Comparison of ENCODE assay signal across 32 mouse cellular contexts in genomic region chr2:152625256-152625655, GRCm38 (mm10). TPM values are rescaled to one million over a fixed set of nuclear protein-coding genes. Genes with fewer than 3 reads are reported as not detected.
DNase-seq lines count a peak whose midpoint lies in the region; ATAC-seq lines count a peak whose summit lies in the region.
"Had no signal": no experiment of that assay in that cellular context is flagged by ENCODE, and none has a peak within 500 bp of the region (broad histone marks: within the 10 kb centered on the region; RNA-seq: fewer than 3 reads in every experiment).

No protein-coding gene starts in this region.

- no peaks in the 10 kb centered on the region for H3K36me3 ChIP-seq in midbrain, embryonic 11.5 days (ENCODE audit: control insufficient read depth, insufficient read depth, low read length)
- H3K36me3 ChIP-seq in midbrain, embryonic 10.5 days = no peaks in the 10 kb centered on the region
- H3K36me3 ChIP-seq in forebrain, embryonic 13.5 days (ENCODE audit: poor library complexity, severe bottlenecking) = no peaks in the 10 kb centered on the region
- H3K36me3 ChIP-seq in hindbrain, embryonic 13.5 days = no peaks in the 10 kb centered on the region
- no peaks in the 10 kb centered on the region for H3K36me3 ChIP-seq in midbrain, embryonic 16.5 days (ENCODE audit: control insufficient read depth, insufficient read depth, low read length)
- H3K36me3 ChIP-seq: embryonic facial prominence, embryonic 10.5 days; intestine, embryonic 15.5 days; liver, embryonic 13.5 days; lung, embryonic 15.5 days; neural tube, embryonic 12.5 days; stomach, embryonic 15.5 days had no signal

- H3K9ac ChIP-seq in midbrain, embryonic 11.5 days (ENCODE audit: low read length) = no peak overlapping the region; the same call in 1 of the 2 replicates
- no peak overlapping the region for H3K9ac ChIP-seq in forebrain, embryonic 13.5 days
- no peak overlapping the region for H3K9ac ChIP-seq in hindbrain, embryonic 13.5 days
- H3K9ac ChIP-seq in midbrain, embryonic 16.5 days (ENCODE audit: low read depth, low read length) = no peak overlapping the region
- H3K9ac ChIP-seq: intestine, embryonic 15.5 days; liver, embryonic 13.5 days; lung, embryonic 15.5 days; neural tube, embryonic 12.5 days; stomach, embryonic 15.5 days had no signal

- intact Hi-C loops in heart, postnatal 14 days (cut with DNase I) = no loop called here

- no peak overlapping the region for H3K4me3 ChIP-seq in midbrain, embryonic 11.5 days (ENCODE audit: low read depth, low read length)
- no peak overlapping the region for H3K4me3 ChIP-seq in midbrain, embryonic 10.5 days
- H3K4me3 ChIP-seq in forebrain, embryonic 13.5 days = no peak overlapping the region
- no peak overlapping the region for H3K4me3 ChIP-seq in hindbrain, embryonic 13.5 days
- no peak overlapping the region for H3K4me3 ChIP-seq in midbrain, embryonic 16.5 days (ENCODE audit: low read depth, low read length)
- H3K4me3 ChIP-seq: embryonic facial prominence, embryonic 10.5 days; heart, adult 2 months; intestine, embryonic 15.5 days; left cerebral cortex, adult 2 months; liver, embryonic 13.5 days; lung, embryonic 15.5 days; neural tube, embryonic 12.5 days; stomach, embryonic 15.5 days had no signal

- no peak overlapping the region for H3K4me2 ChIP-seq in midbrain, embryonic 11.5 days
- H3K4me2 ChIP-seq in forebrain, embryonic 13.5 days = no peak overlapping the region
- H3K4me2 ChIP-seq in hindbrain, embryonic 13.5 days = no peak overlapping the region
- no peak overlapping the region for H3K4me2 ChIP-seq in midbrain, embryonic 16.5 days (ENCODE audit: low read length)
- H3K4me2 ChIP-seq: intestine, embryonic 15.5 days; liver, embryonic 13.5 days; lung, embryonic 15.5 days; neural tube, embryonic 12.5 days; stomach, embryonic 15.5 days had no signal

- no peaks in the 10 kb centered on the region for H3K9me3 ChIP-seq in midbrain, embryonic 11.5 days (ENCODE audit: control insufficient read depth, low read length)
- H3K9me3 ChIP-seq in midbrain, embryonic 10.5 days (replicated peaks) = no peaks in the 10 kb centered on the region
- no peaks in the 10 kb centered on the region for H3K9me3 ChIP-seq in forebrain, embryonic 13.5 days (replicated peaks)
- H3K9me3 ChIP-seq in hindbrain, embryonic 13.5 days = no peaks in the 10 kb centered on the region
- no peaks in the 10 kb centered on the region for H3K9me3 ChIP-seq in midbrain, embryonic 16.5 days (replicated peaks; ENCODE audit: control insufficient read depth, low read length, poor library complexity, severe bottlenecking)
- H3K9me3 ChIP-seq: embryonic facial prominence, embryonic 10.5 days; intestine, embryonic 15.5 days; liver, embryonic 13.5 days; lung, embryonic 15.5 days; neural tube, embryonic 12.5 days; stomach, embryonic 15.5 days had no signal

- peaks cover 31% of the 10 kb centered on the region for H3K27me3 ChIP-seq in midbrain, embryonic 11.5 days (ENCODE audit: control insufficient read depth, insufficient read depth, low read length)
- peaks cover 66% of the 10 kb centered on the region for H3K27me3 ChIP-seq in midbrain, embryonic 10.5 days (ENCODE audit: low read depth, poor library complexity, severe bottlenecking)
- peaks cover 50% of the 10 kb centered on the region for H3K27me3 ChIP-seq in forebrain, embryonic 13.5 days
- peaks cover 57% of the 10 kb centered on the region for H3K27me3 ChIP-seq in hindbrain, embryonic 13.5 days
- H3K27me3 ChIP-seq in midbrain, embryonic 16.5 days (ENCODE audit: control insufficient read depth, insufficient read depth, low read depth, low read length) = peaks cover 22% of the 10 kb centered on the region

- 5% methylated on average over 1 of the region's 1 CpGs for WGBS in midbrain, embryonic 11.5 days
- WGBS in midbrain, embryonic 10.5 days = 14% methylated on average over 1 of the region's 1 CpGs
- WGBS in forebrain, embryonic 13.5 days = 0% methylated on average over 1 of the region's 1 CpGs
- 4% methylated on average over 1 of the region's 1 CpGs for WGBS in hindbrain, embryonic 13.5 days
- 5% methylated on average over 1 of the region's 1 CpGs for WGBS in midbrain, embryonic 16.5 days

- ATAC-seq in midbrain, embryonic 11.5 days (ENCODE audit: low FRiP score) = peak; percentile 54; the same call in 1 of the 2 replicates
- 0 out of 2 replicates have a peak, but pooled peaks have one; percentile 27 for ATAC-seq in forebrain, embryonic 13.5 days
- ATAC-seq in hindbrain, embryonic 13.5 days (ENCODE audit: low FRiP score) = peak; percentile 36; the same call in 1 of the 2 replicates
- peak; percentile 62 for ATAC-seq in midbrain, embryonic 16.5 days
- ATAC-seq: activated CD4-positive, CD25-positive, alpha-beta regulatory T cell, adult 4 months; intestine, embryonic 15.5 days had no signal

- no peak for DNase-seq in midbrain, embryonic 11.5 days (ENCODE audit: low spot score, missing footprints)
- DNase-seq in midbrain, embryonic 10.5 days (ENCODE audit: low spot score) = no peak
- DNase-seq in urinary bladder, postnatal 14 days (ENCODE audit: low spot score) = no peak
- DNase-seq in heart, postnatal 14 days = no peak
- DNase-seq in MN1 (ENCODE audit: low spot score) = no peak
- DNase-seq: adrenal gland, postnatal 25 days; cerebellum, adult 8-10 months; gastrocnemius, postnatal 10 days; heart, adult 2 months; heart, postnatal 4 days; kidney, postnatal 4 days; layer of hippocampus, adult 9-11 months; liver, embryonic 13.5 days; lung, postnatal 4 days; right cerebral cortex, postnatal 14 days; thymus, adult 18-20 months; thymus, postnatal 4 days had no signal

- H3K27ac ChIP-seq in midbrain, embryonic 11.5 days (ENCODE audit: low read depth, low read length) = no peak overlapping the region
- H3K27ac ChIP-seq in midbrain, embryonic 10.5 days (replicated peaks) = no peak overlapping the region
- H3K27ac ChIP-seq in forebrain, embryonic 13.5 days = no peak overlapping the region
- no peak overlapping the region for H3K27ac ChIP-seq in hindbrain, embryonic 13.5 days
- no peak overlapping the region for H3K27ac ChIP-seq in midbrain, embryonic 16.5 days (ENCODE audit: low read length)
- H3K27ac ChIP-seq: embryonic facial prominence, embryonic 10.5 days; intestine, embryonic 15.5 days; left cerebral cortex, adult 2 months; liver, embryonic 13.5 days; lung, embryonic 15.5 days; neural tube, embryonic 12.5 days; stomach, embryonic 15.5 days had no signal

- peaks cover 7% of the 10 kb centered on the region for H3K4me1 ChIP-seq in midbrain, embryonic 11.5 days (ENCODE audit: control insufficient read depth, insufficient read depth, low read length)
- peaks cover 20% of the 10 kb centered on the region for H3K4me1 ChIP-seq in midbrain, embryonic 10.5 days
- peaks cover 11% of the 10 kb centered on the region for H3K4me1 ChIP-seq in forebrain, embryonic 13.5 days
- H3K4me1 ChIP-seq in hindbrain, embryonic 13.5 days (replicated peaks) = peaks cover 17% of the 10 kb centered on the region
- H3K4me1 ChIP-seq in midbrain, embryonic 16.5 days (ENCODE audit: control insufficient read depth, insufficient read depth, low read length) = peaks cover 11% of the 10 kb centered on the region; the same call in 1 of the 2 replicates

RNA-seq across cellular contexts. Expression of gene Rem1, which starts 1.5 kb away (rescaled TPM):
- polyA plus RNA-seq in midbrain, embryonic 11.5 days (2014; fragmentation: Nextera tagmentation; extraction: Ambion mirVana) = 0.18 and 0.22 TPM in 2 replicates
- 0.26 and 0.33 TPM in 2 replicates for polyA plus RNA-seq in midbrain, embryonic 10.5 days (2016; fragmentation: Nextera tagmentation; extraction: Ambion mirVana)
- 0.19 and 0.20 TPM in 2 replicates for polyA plus RNA-seq in forebrain, embryonic 13.5 days (2015; fragmentation: Nextera tagmentation; extraction: Ambion mirVana)
- polyA plus RNA-seq in hindbrain, embryonic 13.5 days (2015; fragmentation: Nextera tagmentation; extraction: Ambion mirVana) = 0.30 and 0.57 TPM in 2 replicates
- 0.45 and 0.89 TPM in 2 replicates for polyA plus RNA-seq in midbrain, embryonic 16.5 days (2015; fragmentation: Nextera tagmentation; extraction: Ambion mirVana)
- total RNA-seq in heart, postnatal 14 days (2021) = 10 to 100 TPM in 1 of 2 experiments, 1 to 10 TPM in 1; 9.1 to 11.9 TPM
- polyA plus RNA-seq: activated CD4-positive, CD25-positive, alpha-beta regulatory T cell, adult 4 months had no signal

RNA-seq across cellular contexts. Expression of gene Defb25, which starts 2.4 kb away (rescaled TPM):
- polyA plus RNA-seq in midbrain, embryonic 11.5 days (2014; fragmentation: Nextera tagmentation; extraction: Ambion mirVana) = not detected in 2 replicates
- polyA plus RNA-seq in midbrain, embryonic 10.5 days (2016; fragmentation: Nextera tagmentation; extraction: Ambion mirVana) = not detected in 2 replicates
- not detected in 2 replicates for polyA plus RNA-seq in forebrain, embryonic 13.5 days (2015; fragmentation: Nextera tagmentation; extraction: Ambion mirVana)
- polyA plus RNA-seq in hindbrain, embryonic 13.5 days (2015; fragmentation: Nextera tagmentation; extraction: Ambion mirVana) = not detected in 2 replicates
- polyA plus RNA-seq in midbrain, embryonic 16.5 days (2015; fragmentation: Nextera tagmentation; extraction: Ambion mirVana) = not detected in 2 replicates
- total RNA-seq in heart, postnatal 14 days (2021) = not detected
- total RNA-seq: common myeloid progenitor, adult 5-6 weeks; heart, adult 2 months; heart, postnatal 4 days; left cerebral cortex, adult 2 months had no signal
- polyA plus RNA-seq: activated CD4-positive, CD25-positive, alpha-beta regulatory T cell, adult 4 months; embryonic facial prominence, embryonic 10.5 days; frontal cortex, adult 2 months; heart, adult 2 months; limb, embryonic 11.5 days; liver, embryonic 13.5 days; lung, embryonic 15.5 days; neural tube, embryonic 12.5 days had no signal

RNA-seq across cellular contexts. Expression of gene Defb36, which starts 21.1 kb away (rescaled TPM):
- not detected in 2 replicates for polyA plus RNA-seq in midbrain, embryonic 11.5 days (2014; fragmentation: Nextera tagmentation; extraction: Ambion mirVana)
- not detected in 2 replicates for polyA plus RNA-seq in midbrain, embryonic 10.5 days (2016; fragmentation: Nextera tagmentation; extraction: Ambion mirVana)
- not detected in 2 replicates for polyA plus RNA-seq in forebrain, embryonic 13.5 days (2015; fragmentation: Nextera tagmentation; extraction: Ambion mirVana)
- polyA plus RNA-seq in hindbrain, embryonic 13.5 days (2015; fragmentation: Nextera tagmentation; extraction: Ambion mirVana) = not detected in 2 replicates
- polyA plus RNA-seq in midbrain, embryonic 16.5 days (2015; fragmentation: Nextera tagmentation; extraction: Ambion mirVana) = not detected in 2 replicates
- total RNA-seq in heart, postnatal 14 days (2021) = not detected
- total RNA-seq: common myeloid progenitor, adult 5-6 weeks; gastrocnemius, postnatal 10 days; heart, adult 2 months; heart, postnatal 4 days; left cerebral cortex, adult 2 months had no signal
- polyA plus RNA-seq: activated CD4-positive, CD25-positive, alpha-beta regulatory T cell, adult 4 months; embryonic facial prominence, embryonic 10.5 days; frontal cortex, adult 2 months; heart, adult 2 months; heart, embryonic 14.5 days; intestine, embryonic 15.5 days; limb, embryonic 11.5 days; liver, embryonic 13.5 days; lung, embryonic 15.5 days; neural tube, embryonic 12.5 days; stomach, embryonic 15.5 days had no signal

RNA-seq across cellular contexts. Expression of gene Defb45, which starts 26.1 kb away (rescaled TPM):
- not detected in 2 replicates for polyA plus RNA-seq in midbrain, embryonic 11.5 days (2014; fragmentation: Nextera tagmentation; extraction: Ambion mirVana)
- polyA plus RNA-seq in midbrain, embryonic 10.5 days (2016; fragmentation: Nextera tagmentation; extraction: Ambion mirVana) = not detected in 2 replicates
- not detected in 2 replicates for polyA plus RNA-seq in forebrain, embryonic 13.5 days (2015; fragmentation: Nextera tagmentation; extraction: Ambion mirVana)
- polyA plus RNA-seq in hindbrain, embryonic 13.5 days (2015; fragmentation: Nextera tagmentation; extraction: Ambion mirVana) = not detected in 2 replicates
- not detected in 2 replicates for polyA plus RNA-seq in midbrain, embryonic 16.5 days (2015; fragmentation: Nextera tagmentation; extraction: Ambion mirVana)
- not detected for total RNA-seq in heart, postnatal 14 days (2021)
- total RNA-seq: adrenal gland, postnatal 25 days; common myeloid progenitor, adult 5-6 weeks; gastrocnemius, postnatal 10 days; heart, adult 2 months; heart, postnatal 4 days; left cerebral cortex, adult 2 months had no signal
- polyA plus RNA-seq: activated CD4-positive, CD25-positive, alpha-beta regulatory T cell, adult 4 months; embryonic facial prominence, embryonic 10.5 days; frontal cortex, adult 2 months; heart, adult 2 months; heart, embryonic 14.5 days; intestine, embryonic 15.5 days; kidney, embryonic 14.5 days; limb, embryonic 11.5 days; liver, embryonic 13.5 days; lung, embryonic 15.5 days; neural tube, embryonic 12.5 days; stomach, embryonic 15.5 days had no signal

RNA-seq across cellular contexts. Expression of gene H13, which starts 44.0 kb away (rescaled TPM):
- 117 and 119 TPM in 2 replicates for polyA plus RNA-seq in midbrain, embryonic 11.5 days (2014; fragmentation: Nextera tagmentation; extraction: Ambion mirVana)
- 99.2 and 117 TPM in 2 replicates for polyA plus RNA-seq in midbrain, embryonic 10.5 days (2016; fragmentation: Nextera tagmentation; extraction: Ambion mirVana)
- polyA plus RNA-seq in forebrain, embryonic 13.5 days (2015; fragmentation: Nextera tagmentation; extraction: Ambion mirVana) = 131 and 142 TPM in 2 replicates
- 168 and 169 TPM in 2 replicates for polyA plus RNA-seq in hindbrain, embryonic 13.5 days (2015; fragmentation: Nextera tagmentation; extraction: Ambion mirVana)
- 181 and 187 TPM in 2 replicates for polyA plus RNA-seq in midbrain, embryonic 16.5 days (2015; fragmentation: Nextera tagmentation; extraction: Ambion mirVana)
- 10 to 100 TPM; 38.7 to 42.4 TPM for total RNA-seq in heart, postnatal 14 days (2021)
